Mouse (Mus musculus): ENCODE data around the gene Mpv17. TPM values are rescaled to one million over a fixed set of nuclear protein-coding genes. Genes with fewer than 3 reads are reported as not detected.

The Mpv17 gene
- polyA plus RNA-seq, 1 experiment from 2014 or later, result 91.5 TPM

DNA sequence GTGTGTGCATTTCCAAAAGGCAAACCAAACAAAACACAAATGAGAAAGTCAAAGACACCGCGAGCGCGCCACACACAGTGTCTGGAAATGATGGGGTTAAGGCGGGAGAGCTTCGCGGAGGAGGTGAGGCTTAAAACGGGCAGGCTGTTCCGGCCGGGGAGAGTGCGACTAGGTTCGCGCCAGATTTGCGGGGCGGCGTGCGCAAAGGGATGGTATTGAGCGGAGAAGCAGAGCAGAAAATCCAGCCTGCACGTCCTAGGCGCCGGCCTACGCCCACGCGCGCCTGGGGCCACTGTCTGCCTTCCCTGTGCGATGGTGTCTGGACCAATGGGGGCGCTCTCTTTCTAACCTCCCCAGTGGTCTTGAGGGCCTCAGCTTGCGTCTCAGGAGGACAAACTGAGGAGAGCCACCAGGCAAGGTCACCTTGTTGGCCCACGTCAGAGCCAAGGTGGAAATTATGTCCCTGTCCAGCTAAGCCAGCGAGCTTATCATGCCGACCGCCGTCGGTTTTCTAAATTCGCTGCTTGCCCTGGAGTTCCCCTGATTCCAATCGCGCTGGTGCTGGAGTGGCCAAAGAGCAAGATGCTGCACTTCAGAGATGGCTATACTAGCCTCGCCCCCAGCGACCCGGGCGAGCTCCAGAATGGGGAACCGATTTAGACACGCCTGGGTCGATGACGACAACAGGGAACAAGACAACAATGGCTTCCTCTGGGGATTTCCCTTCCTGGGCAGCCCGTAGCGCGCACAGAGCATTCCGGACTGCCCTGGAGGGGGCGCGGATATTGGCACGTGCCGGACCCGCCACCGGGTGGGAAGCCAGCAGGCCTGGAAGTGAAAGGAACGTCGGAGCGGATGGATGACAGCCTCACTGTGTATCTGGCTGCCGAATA lies 59.0 kb downstream of the Mpv17 start:
- Histone ChIP-seq H3K27ac (ENCODE audit: low read length) (no peak overlapping the region), H3K4me1 (ENCODE audit: control insufficient read depth, insufficient read depth, low read length) (peaks cover 26% of the 10 kb centered on the region), H3K4me3 (ENCODE audit: low read length) (peak overlapping the region; percentile 54), H3K4me2 (ENCODE audit: low read depth, low read length) (peak overlapping the region; percentile 77), H3K36me3 (ENCODE audit: control insufficient read depth, insufficient read depth) (no peaks in the 10 kb centered on the region), H3K9me3 (replicated peaks; ENCODE audit: control insufficient read depth, low read length) (no peaks in the 10 kb centered on the region; the same call in 1 of the 2 replicates), H3K9ac (ENCODE audit: low read length) (peak overlapping the region; percentile 53), H3K27me3 (ENCODE audit: control insufficient read depth, insufficient read depth, low read length) (peaks cover 84% of the 10 kb centered on the region)
- under 1% methylated on average over 59 of the region's 59 CpGs for WGBS
- peak; percentile 61 for ATAC-seq (replicated peaks; ENCODE audit: extremely low read depth, insufficient read depth, low FRiP score)

GRCm38 (mm10) chr5:31094100-31094798 lies 59.8 kb downstream of the Mpv17 start:
- H3K27ac ChIP-seq (ENCODE audit: low read length), result no peak overlapping the region

GRCm38 (mm10) chr5:31093151-31094041 lies 60.7 kb downstream of the Mpv17 start:
- H3K4me2 ChIP-seq (ENCODE audit: low read depth, low read length), result peak overlapping the region; percentile 77
- no peaks in the 10 kb centered on the region; the same call in 1 of the 2 replicates for H3K9me3 ChIP-seq (replicated peaks; ENCODE audit: control insufficient read depth, low read length)
- ATAC-seq (replicated peaks; ENCODE audit: extremely low read depth, insufficient read depth, low FRiP score), result peak; percentile 18; the same call in 1 of the 2 replicates
- no peaks in the 10 kb centered on the region for H3K36me3 ChIP-seq (ENCODE audit: control insufficient read depth, insufficient read depth)
- H3K27ac ChIP-seq (ENCODE audit: low read length), result no peak overlapping the region
- peaks cover 92% of the 10 kb centered on the region for H3K27me3 ChIP-seq (ENCODE audit: control insufficient read depth, insufficient read depth, low read length)
- peak overlapping the region; percentile 52 for H3K9ac ChIP-seq (ENCODE audit: low read length)
- peaks cover 26% of the 10 kb centered on the region for H3K4me1 ChIP-seq (ENCODE audit: control insufficient read depth, insufficient read depth, low read length)
- H3K4me3 ChIP-seq (ENCODE audit: low read length), result peak overlapping the region; percentile 54
- WGBS, result under 1% methylated on average over 48 of the region's 54 CpGs

More at GRCm38 (mm10) chr5:31094100-31094798, 59.8 kb downstream of the Mpv17 start:
- H3K36me3 ChIP-seq (ENCODE audit: control insufficient read depth, insufficient read depth), result no peaks in the 10 kb centered on the region
- WGBS, result 3% methylated on average over 29 of the region's 29 CpGs
- ATAC-seq (replicated peaks; ENCODE audit: extremely low read depth, insufficient read depth, low FRiP score), result no peak
- peak overlapping the region; percentile 53 for H3K9ac ChIP-seq (ENCODE audit: low read length)
- H3K9me3 ChIP-seq (replicated peaks; ENCODE audit: control insufficient read depth, low read length), result no peaks in the 10 kb centered on the region; the same call in 1 of the 2 replicates
- H3K4me2 ChIP-seq (ENCODE audit: low read depth, low read length), result peak overlapping the region; percentile 77
- peak overlapping the region; percentile 54 for H3K4me3 ChIP-seq (ENCODE audit: low read length)
- peaks cover 26% of the 10 kb centered on the region for H3K4me1 ChIP-seq (ENCODE audit: control insufficient read depth, insufficient read depth, low read length)
- peaks cover 90% of the 10 kb centered on the region for H3K27me3 ChIP-seq (ENCODE audit: control insufficient read depth, insufficient read depth, low read length)

GRCm38 (mm10) chr5:31092231-31092975 lies 61.6 kb downstream of the Mpv17 start:
- no peak for ATAC-seq (replicated peaks; ENCODE audit: extremely low read depth, insufficient read depth, low FRiP score)
- peak overlapping the region; percentile 77 for H3K4me2 ChIP-seq (ENCODE audit: low read depth, low read length)
- H3K9me3 ChIP-seq (replicated peaks; ENCODE audit: control insufficient read depth, low read length), result no peaks in the 10 kb centered on the region

More at GRCm38 (mm10) chr5:31092231-31092975, 61.6 kb downstream of the Mpv17 start:
- Histone ChIP-seq H3K36me3 (ENCODE audit: control insufficient read depth, insufficient read depth) (no peaks in the 10 kb centered on the region), H3K9ac (ENCODE audit: low read length) (peak overlapping the region; percentile 52), H3K27ac (ENCODE audit: low read length) (no peak overlapping the region), H3K4me3 (ENCODE audit: low read length) (peak overlapping the region; percentile 54), H3K4me1 (ENCODE audit: control insufficient read depth, insufficient read depth, low read length) (peaks cover 26% of the 10 kb centered on the region), H3K27me3 (ENCODE audit: control insufficient read depth, insufficient read depth, low read length) (peaks cover 91% of the 10 kb centered on the region)
- 5% methylated on average over 42 of the region's 53 CpGs for WGBS

Other genes starting within 250 kb of the Mpv17 start
- gene Ost4, start 246.5 kb downstream of the Mpv17 start, polyA plus RNA-seq (2015; fragmentation: Nextera tagmentation; extraction: Ambion mirVana), result 349 and 355 TPM in 2 replicates
- gene Emilin1, start 240.8 kb downstream of the Mpv17 start, polyA plus RNA-seq (2015; fragmentation: Nextera tagmentation; extraction: Ambion mirVana), result 145 and 157 TPM in 2 replicates
- gene Khk, start 232.8 kb downstream of the Mpv17 start, polyA plus RNA-seq (2015; fragmentation: Nextera tagmentation; extraction: Ambion mirVana), result 12.9 and 15.0 TPM in 2 replicates
- gene Cgref1, start 208.7 kb downstream of the Mpv17 start, polyA plus RNA-seq (2015; fragmentation: Nextera tagmentation; extraction: Ambion mirVana), result 2.6 and 2.7 TPM in 2 replicates
- gene Preb, start 193.9 kb downstream of the Mpv17 start, polyA plus RNA-seq (2015; fragmentation: Nextera tagmentation; extraction: Ambion mirVana), result 95.9 and 96.5 TPM in 2 replicates
- 0.09 and 0.24 TPM in 2 replicates for gene Tcf23, start 185.6 kb downstream of the Mpv17 start, polyA plus RNA-seq (2015; fragmentation: Nextera tagmentation; extraction: Ambion mirVana)
- 117 and 121 TPM in 2 replicates for gene Atraid, start 105.9 kb downstream of the Mpv17 start, polyA plus RNA-seq (2015; fragmentation: Nextera tagmentation; extraction: Ambion mirVana)
- gene Slc5a6, start 105.3 kb downstream of the Mpv17 start, polyA plus RNA-seq (2015; fragmentation: Nextera tagmentation; extraction: Ambion mirVana), result 9.4 and 9.5 TPM in 2 replicates
- 14.4 and 18.4 TPM in 2 replicates for gene Cad, start 99.5 kb downstream of the Mpv17 start, polyA plus RNA-seq (2015; fragmentation: Nextera tagmentation; extraction: Ambion mirVana)
- gene Dnajc5g, start 48.0 kb downstream of the Mpv17 start, polyA plus RNA-seq (2015; fragmentation: Nextera tagmentation; extraction: Ambion mirVana), result not detected in 2 replicates
- gene Slc30a3, start 46.0 kb downstream of the Mpv17 start, polyA plus RNA-seq (2015; fragmentation: Nextera tagmentation; extraction: Ambion mirVana), result 0.27 and 0.35 TPM in 2 replicates
- gene Trim54, start 37.5 kb downstream of the Mpv17 start, polyA plus RNA-seq (2015; fragmentation: Nextera tagmentation; extraction: Ambion mirVana), result 8.1 and 11.2 TPM in 2 replicates
- not detected in 2 replicates for gene Ucn, start 15.4 kb downstream of the Mpv17 start, polyA plus RNA-seq (2015; fragmentation: Nextera tagmentation; extraction: Ambion mirVana)
- 0.63 and 1.3 TPM in 2 replicates for gene Gm29609, start 25.7 kb upstream of the Mpv17 start, polyA plus RNA-seq (2015; fragmentation: Nextera tagmentation; extraction: Ambion mirVana)
- gene Gtf3c2, start 25.9 kb upstream of the Mpv17 start, polyA plus RNA-seq (2015; fragmentation: Nextera tagmentation; extraction: Ambion mirVana), result 39.7 and 46.4 TPM in 2 replicates
- 113 and 122 TPM in 2 replicates for gene Snx17, start 39.0 kb upstream of the Mpv17 start, polyA plus RNA-seq (2015; fragmentation: Nextera tagmentation; extraction: Ambion mirVana)
- 61.4 and 73.3 TPM in 2 replicates for gene Eif2b4, start 39.2 kb upstream of the Mpv17 start, polyA plus RNA-seq (2015; fragmentation: Nextera tagmentation; extraction: Ambion mirVana)
- 6.2 and 6.5 TPM in 2 replicates for gene Zfp513, start 48.1 kb upstream of the Mpv17 start, polyA plus RNA-seq (2015; fragmentation: Nextera tagmentation; extraction: Ambion mirVana)
- 102 and 103 TPM in 2 replicates for gene Ppm1g, start 66.4 kb upstream of the Mpv17 start, polyA plus RNA-seq (2015; fragmentation: Nextera tagmentation; extraction: Ambion mirVana)
- 123 TPM in 2 replicates for gene Nrbp1, start 86.6 kb upstream of the Mpv17 start, polyA plus RNA-seq (2015; fragmentation: Nextera tagmentation; extraction: Ambion mirVana)
- 0.29 and 0.40 TPM in 2 replicates for gene Gm9970, start 87.0 kb upstream of the Mpv17 start, polyA plus RNA-seq (2015; fragmentation: Nextera tagmentation; extraction: Ambion mirVana)
- gene Krtcap3, start 97.4 kb upstream of the Mpv17 start, polyA plus RNA-seq (2015; fragmentation: Nextera tagmentation; extraction: Ambion mirVana), result 5.4 and 6.3 TPM in 2 replicates
- gene Ift172, start 136.9 kb upstream of the Mpv17 start, polyA plus RNA-seq (2015; fragmentation: Nextera tagmentation; extraction: Ambion mirVana), result 22.3 and 26.8 TPM in 2 replicates
- gene Fndc4, start 141.8 kb upstream of the Mpv17 start, polyA plus RNA-seq (2015; fragmentation: Nextera tagmentation; extraction: Ambion mirVana), result 15.7 and 16.9 TPM in 2 replicates
- 0.16 and 0.18 TPM in 2 replicates for gene Gckr, start 143.2 kb upstream of the Mpv17 start, polyA plus RNA-seq (2015; fragmentation: Nextera tagmentation; extraction: Ambion mirVana)

Data from heart, embryonic 16.5 days (tissue).